Mouse (Mus musculus): ENCODE data around the gene Cdk2ap2.
"Not testable (repeated sequence)": the region's sequence is repeated elsewhere in the genome, so short reads cannot be mapped to it uniquely, and the experiment has no call there.

Gene Cdk2ap2

DNA sequence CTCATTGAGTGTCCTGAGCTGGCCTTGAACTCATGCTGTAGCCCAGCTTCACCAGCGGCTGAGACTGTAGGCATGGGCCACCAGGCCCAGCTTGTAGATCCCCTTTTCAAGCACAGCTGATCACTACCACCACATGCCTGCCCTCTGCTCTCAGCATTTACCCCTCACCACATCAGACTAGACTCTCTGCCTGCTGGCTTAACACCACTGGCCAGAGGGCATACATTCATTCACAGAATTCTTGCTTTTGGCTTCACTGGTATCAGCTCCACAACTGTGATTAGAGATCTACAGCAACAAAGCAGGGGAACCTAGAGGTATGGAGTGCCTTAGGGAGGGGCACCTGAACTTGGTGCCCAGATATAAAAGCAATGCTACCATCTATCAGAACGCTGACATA lies 23.5 kb downstream of the Cdk2ap2 start:
- DNase-seq: peak; percentile 53

DNA sequence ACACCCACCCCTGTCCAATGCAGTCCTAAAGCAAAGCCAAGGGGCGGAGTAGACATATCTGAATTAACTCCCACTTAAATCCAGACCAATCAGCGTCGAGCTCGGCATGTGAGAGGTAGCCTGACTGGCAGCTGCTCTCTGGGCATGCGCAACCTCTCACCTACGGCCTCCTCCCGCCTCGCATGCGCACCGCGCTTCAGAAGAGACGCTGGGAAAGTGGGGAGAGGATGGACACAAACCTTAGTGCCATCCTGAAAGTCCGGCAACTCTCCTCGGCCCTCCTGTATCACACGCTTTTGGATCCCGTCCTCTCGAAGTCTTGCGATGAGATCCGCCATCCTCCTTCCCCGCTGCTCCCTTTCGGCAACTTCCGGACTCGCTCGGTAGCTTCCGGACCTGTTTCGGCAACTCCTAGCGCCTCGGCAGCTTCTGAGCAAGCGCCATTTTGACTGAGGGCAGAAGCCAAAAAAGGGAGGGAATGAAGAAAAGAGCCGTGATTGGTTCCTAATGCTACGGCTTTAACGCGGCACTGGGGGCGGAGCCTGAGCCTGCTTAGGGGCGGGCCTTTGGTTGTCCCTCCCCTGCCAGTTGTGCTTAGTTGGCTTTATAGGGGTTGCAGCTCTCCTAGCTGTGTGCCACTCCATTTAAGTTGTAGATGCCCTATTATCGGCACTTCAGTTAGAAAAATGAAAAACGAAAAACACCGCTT lies 24.3 kb downstream of the Cdk2ap2 start:
- peak; percentile 98 for DNase-seq

DNA sequence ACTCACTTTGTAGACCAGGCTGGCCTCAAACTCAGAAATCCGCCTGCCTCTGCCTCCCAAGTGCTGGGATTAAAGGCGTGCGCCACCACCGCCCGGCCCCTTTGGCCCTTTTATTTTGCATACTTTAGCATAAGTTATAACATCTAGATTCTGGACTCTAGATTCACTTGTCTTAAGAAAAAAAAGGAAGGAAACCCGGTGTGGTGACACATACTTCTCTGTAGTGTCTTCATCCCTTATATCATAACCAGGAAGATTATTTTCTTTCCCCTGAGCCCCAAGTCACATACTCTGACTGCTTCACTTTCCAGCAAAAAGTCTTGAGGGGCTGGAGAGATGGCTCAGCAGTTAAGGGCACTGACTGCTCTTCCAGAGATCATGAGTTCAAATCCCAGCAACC lies 24.9 kb downstream of the Cdk2ap2 start:
- DNase-seq: peak; percentile 47

DNA sequence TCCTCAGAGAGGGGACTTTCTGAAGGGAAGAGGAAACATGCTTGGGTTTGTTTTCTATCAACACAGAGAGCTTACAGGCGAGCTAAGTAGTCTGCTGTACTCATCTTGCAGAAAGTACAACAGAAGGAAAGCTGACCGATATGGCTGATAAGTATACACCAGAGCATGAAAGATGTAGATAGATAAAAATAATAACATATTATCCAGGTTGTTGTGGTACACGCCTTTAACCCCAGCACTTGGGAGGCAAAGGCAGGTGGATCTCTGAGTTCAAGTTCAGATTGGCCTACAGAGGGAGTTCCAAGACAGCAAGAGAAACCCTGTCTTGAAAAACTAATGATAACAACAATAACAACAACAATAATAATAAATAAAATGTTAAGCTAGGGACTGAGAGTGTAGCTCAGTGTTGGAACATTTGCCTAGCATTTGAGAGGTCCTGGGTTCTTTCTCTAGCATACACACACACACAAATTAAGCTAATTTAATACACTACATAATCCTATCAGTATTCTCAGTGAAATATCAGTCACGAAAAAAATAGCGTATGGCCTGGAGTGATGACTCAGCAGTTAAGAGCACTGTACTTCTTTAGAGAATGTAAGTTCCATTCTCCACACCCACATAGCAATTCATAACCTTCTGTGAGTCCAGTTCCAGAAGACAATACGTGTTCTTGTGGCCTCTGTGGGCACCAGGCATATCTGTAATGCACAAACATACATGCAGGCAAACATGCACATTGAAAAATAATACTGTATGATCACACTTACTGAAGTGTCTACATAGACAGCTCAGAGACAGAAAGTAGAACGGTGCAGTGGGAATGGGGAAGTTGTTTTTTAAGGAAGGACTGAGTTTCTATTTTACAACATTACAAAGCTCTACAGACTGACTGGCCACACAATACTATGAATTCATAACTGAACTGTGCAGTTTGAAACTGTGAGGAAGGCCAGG lies 25.7 kb downstream of the Cdk2ap2 start:
- DNase-seq: no peak

DNA sequence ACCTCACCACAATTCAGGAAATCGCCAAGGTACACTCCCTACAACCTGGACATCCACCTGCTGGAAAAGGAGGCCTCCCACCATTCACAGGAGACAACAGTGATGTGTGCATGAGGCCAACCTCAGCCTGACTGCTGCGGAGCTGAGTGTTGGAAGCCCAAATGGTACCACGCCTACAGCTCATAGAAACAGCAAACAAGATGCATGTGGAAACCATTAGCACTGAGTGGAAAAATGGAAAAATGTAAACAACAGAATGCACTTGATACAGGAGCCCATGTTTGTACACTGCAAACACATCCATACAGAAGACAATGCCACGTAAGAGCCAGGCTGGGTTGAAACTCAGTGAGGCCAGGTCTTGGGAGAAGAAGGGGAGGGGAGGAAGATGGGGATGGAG lies 27.4 kb downstream of the Cdk2ap2 start:
- DNase-seq: peak; percentile 45

DNA sequence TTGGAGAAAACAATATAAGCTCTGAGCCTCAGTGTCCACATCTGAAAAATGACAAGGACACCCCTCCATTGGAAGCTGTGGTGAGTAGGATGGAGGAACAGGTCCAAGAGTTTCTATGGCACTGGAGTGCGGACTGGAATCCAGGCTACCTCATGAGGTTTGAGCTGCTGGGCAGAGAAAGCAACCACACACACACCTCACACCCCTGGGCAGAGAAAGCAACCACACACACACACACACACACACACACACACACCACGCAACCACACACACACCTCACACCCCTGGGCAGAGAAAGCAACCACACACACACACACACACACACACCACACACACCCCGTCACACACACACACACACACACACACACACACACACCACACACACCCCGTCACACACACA lies 28.3 kb downstream of the Cdk2ap2 start:
- peak; percentile 64 for DNase-seq

DNA sequence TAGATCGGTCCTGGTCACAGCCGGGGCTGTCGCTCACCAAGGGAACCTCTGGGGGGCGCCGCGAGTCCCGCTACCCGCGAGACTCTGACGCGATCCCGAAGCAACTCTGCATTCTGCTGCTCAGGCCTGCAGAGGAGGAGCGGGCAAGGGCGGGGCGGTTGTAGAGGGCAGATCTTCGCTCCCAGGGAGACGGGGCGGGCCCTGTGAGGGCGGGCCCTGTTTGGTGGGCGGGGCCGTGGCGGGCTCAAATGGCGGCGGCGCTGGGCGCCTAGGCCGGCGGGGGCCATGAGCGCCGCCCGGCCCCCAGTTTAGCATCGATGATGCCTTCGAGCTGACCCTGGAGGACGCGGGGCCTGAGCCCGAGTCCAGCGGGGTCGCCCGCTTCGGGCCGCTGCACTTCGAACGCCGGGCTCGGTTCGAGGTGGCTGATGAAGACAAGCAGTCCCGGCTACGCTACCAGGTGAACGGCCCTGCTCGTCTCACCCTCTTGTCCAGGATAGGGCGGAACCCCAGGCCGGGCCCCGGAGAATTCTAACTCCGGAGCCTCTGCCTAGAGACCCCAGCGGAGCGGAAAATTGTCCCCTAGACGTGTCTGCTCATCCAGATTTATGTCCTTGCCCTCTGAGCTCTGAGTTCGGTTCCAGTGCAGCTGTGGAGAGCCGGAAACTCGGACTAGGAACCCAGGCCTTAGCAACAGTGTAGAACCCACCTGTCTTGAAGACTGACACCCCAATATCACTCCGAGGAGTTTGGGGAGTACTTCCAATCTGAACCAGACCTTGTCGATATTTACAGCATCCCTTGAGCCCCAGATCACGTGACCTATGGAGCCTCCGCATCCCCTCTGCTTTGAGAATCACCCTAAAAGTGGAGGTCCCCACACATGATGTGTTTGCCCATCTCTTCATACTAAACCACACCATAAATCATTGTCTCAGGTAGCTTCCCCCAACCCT lies 29.0 kb downstream of the Cdk2ap2 start, which contains the start of gene Aip:
Aip (minus strand) TSS at position 118 of the 956 bp plus-strand sequence.
- DNase-seq: peak; percentile 99

DNA sequence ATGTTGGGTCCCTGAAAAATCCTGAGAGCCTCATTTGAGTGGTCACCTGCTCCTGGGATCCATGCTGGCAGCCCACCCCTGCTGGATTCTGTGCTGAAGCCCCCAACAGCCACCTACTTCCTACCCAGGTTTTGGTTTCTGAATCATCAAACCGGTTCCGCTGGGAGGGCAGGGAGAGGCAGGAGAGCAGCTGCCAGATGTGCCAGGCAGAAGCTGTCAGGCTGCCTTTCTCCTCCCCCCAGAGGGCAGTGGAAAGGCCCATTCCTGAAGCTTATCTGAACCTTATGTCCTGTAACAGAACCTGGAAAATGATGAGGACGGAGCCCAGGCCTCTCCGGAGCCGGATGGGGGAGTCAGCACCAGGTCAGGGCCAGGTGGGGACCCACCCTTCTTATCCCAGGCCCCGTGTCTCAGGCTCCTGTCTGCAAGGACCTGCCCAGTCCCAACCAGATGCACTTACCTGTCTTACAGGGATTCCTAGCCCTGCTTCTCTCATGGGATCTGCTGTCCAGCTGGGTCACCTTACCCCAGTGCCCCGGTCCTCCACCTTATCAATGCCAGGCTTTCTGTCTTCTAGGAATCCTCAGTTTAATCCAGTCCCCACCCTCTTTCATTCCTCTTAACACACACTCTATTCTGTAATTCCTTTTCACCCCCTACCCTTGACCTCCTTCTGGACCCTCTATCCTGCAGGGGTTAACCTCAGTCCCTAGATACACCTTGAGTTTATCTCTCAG lies 29.9 kb downstream of the Cdk2ap2 start:
- DNase-seq: peak; percentile 62

DNA sequence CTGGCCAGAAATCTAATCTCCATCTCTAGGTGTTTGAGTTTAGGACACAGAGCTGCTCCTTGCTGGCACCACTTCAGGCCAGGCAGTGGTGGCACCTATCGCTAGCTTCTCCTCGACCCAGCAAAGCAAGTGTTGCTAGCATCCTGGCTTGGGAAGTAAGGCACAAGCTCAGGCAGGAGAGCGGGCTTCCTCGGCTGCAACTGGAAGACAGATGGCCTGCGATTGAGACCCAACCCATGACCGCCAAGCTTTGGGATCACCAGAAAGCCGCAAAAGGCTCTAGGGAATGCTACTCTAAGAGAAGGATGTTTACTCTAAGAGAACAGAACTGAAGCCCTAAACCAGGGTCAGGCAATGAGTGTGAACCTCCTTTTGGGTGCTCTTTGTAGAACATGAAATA lies 32.5 kb downstream of the Cdk2ap2 start:
- DNase-seq: no peak

DNA sequence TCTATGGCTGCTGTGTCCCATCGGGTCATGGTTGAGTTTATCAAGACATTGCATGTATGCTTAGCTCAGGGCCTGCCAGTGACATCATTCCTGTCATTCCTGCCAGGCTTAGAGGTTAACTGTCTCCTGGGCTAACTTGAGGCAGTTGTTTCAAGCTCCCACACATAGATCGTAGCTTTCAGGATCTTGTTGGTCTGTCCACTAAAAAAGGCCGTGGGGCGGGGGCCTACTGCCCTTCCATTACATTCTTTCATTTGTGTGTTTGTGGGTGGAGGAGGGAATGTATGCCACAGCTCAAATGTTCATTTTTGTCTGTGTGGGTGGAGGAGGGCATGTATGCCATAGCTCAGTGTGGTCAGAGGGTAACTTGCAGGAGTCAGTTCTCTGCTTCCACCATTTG lies 33.1 kb downstream of the Cdk2ap2 start:
- no peak for DNase-seq

DNA sequence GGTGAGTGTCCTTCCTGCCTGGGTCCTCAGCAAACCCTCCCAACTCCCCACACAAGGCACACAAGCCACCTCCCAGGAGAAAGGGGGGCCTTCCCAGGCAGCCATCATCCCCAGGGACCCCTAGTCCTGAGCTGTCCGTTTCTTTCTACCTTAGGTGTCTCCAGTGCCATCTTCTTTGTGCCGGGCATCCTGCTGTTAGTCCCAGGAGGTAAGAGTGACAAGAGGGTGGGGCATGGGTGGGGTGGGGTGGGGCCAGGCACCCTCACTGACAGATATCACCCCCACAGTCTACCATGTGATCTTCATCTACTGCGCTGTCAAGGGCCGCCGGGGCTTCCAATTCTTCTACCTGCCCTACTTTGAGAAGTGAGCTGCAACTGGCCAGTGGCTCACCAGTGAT lies 34.1 kb downstream of the Cdk2ap2 start:
- DNase-seq: no peak

DNA sequence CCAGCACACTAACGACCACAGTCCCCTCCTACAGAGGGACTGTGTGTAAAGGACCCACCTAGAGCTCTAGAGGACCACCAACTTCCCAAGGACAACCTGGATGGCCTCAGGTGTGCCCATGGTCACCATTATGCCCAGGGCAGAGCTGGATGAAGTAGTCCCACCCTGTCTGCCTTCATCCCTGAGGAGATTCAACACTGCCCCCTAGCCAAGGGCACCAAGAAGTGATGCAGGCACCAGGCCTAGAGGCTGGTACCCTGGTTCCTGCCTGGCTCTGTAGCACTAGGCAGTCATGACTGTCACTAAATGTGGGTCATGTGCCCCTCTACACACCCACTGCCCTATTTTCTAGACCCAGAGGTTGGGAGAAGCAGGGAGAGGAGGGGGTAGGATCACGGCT lies 34.8 kb downstream of the Cdk2ap2 start:
- DNase-seq: no peak

DNA sequence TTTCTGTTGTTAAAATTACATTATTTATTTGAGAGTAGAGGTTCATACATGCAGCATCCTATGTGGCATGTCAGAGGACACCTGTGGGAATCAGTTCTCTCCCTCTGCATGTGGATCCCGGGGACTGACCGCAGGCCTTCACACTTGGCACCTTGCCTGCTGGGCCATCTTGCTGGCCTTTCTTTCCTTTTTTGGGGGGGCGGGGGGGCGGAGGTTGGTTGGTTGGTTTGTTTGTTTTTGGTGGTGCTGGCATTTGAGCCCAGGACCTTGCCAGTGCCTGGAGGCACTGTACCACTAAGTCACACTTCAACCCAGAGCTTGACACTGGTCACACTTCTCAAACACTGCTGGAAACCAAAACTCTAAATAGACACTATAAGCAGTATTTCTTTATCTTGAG lies 37.4 kb downstream of the Cdk2ap2 start:
- DNase-seq: no peak

DNA sequence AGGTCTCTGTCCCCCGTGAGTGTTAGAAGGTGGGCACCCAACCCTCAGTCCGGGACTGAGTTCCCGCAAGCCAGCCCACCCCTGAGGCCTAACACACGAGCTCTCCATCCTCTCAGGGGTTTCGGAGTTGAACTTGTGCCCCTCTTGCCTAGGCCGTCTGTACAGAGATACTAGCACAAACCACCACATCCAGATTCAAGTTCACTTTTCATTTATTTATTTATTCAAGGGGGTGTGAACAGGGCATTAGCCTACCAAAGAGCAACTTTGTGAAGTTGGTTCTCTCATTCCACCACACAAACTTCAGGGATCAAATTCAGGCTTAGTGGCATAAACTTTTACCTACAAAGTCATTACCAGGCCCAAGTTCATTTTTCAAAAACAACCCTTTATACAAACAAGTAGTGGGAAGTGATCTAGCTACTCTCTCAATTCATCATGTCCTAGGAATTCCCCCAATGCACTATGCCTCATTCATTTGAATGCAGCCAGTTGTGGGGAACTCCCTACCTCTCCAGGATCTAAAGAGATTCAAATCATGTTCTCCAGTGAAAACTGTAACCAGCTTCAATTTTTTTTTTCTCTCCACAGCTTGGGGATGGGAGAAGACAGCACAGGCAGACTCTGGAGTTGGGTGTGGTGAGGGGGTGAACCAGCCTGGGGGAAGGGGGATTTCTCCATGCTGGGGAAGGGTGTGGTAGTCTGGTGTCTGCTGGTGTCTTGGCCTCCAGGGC lies 38.4 kb downstream of the Cdk2ap2 start:
- not testable (repeated sequence) for DNase-seq

DNA sequence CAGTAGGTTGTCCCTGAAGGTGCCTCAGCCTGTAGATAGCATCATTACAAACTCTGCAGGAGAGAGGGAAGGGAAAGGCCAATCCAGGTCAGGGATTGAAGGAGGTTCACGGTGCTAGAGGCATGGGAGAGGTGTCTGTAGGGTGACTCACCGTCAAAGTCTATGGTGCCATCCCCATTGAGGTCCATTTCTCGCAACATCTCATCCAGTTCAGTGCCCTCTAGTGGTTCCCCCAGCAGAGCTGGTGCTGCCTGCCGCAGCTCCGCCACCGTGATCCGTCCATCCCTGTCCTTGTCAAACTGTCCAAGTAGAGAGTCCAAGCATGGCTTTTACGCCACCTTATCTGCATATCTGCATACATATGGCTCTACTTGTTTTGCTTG lies 39.0 kb downstream of the Cdk2ap2 start:
- DNase-seq: peak; percentile 26

DNA sequence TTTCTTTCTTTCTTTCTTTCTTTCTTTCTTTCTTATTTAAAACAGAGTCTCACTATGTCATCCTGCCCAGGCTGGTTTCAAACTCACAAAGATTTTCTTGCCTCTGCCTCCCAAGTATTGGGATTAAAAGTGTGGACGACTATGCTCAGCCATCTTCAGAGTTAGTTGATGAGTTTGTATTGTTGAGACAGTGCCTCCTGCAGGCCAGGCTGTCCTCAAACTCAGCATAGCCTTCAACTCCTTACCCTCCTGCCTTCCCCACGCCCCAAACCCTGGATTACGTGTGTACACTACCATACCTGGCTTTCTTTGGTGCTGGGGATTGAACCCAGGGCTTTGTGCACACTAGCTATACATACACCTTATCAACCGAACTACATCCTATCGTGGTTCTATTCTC lies 39.5 kb downstream of the Cdk2ap2 start:
- no peak for DNase-seq

DNA sequence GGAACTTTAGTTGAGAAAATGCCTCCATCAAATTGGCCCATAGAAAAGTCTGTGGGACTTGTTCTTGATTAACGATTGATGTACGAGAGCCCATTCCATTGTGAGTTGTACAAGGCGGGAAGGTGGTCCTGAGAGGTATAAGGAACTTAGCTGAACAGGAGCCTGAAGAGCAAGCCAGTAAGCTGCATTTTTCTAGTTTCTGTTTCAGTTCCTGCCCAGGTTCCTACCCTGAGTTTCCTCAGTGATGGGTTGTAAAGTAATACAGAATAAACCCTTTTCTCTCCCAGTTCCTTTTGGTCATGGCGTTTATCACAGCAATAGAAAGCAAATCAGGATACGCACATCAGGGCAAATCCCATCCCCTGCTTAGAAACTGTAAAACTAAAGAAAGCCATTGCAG lies 40.9 kb downstream of the Cdk2ap2 start:
- no peak for DNase-seq

DNA sequence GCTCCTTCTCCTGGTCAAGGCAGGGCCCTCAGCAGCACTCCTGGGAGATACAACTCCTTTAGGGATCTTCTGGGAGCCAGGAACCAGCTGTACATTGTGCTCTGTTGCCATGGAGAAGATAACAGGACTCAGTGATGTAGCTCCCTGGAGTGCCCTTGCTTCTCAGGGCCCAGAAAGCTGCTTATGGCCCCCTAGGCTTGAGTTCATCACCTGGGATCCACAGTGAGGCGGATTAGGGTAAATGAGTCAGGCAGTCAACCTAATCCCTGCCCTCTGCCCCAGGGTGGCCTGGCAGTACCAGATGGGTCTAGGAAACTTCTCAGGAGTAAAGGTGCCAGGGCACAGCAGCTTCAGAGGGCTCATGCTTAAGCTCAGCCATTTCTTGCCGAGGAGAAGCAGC lies 42.5 kb downstream of the Cdk2ap2 start, which contains the start of gene Gpr152:
Gpr152 (plus strand) TSS at position 342 of the 400 bp plus-strand sequence.
- no peak for DNase-seq

DNA sequence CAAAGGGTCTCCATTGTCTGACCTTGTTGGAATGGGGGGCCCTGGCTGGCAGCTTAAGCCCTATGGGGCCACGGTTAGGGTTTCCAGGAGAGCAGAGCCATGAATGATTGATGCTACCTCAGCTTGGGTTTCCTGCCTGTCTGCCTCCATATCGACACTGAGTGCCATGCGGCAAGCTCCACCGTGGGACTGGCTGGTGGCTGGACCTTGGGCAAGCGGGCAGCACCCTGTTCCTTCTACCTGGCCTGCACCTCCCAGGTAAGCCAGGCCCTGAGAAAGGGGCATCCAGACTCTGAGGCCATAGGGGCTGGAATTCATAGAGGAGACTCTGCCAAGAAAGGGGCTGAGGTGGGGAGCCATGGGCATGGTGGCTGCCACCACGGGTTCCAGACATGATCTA lies 43.2 kb downstream of the Cdk2ap2 start:
- no peak for DNase-seq

DNA sequence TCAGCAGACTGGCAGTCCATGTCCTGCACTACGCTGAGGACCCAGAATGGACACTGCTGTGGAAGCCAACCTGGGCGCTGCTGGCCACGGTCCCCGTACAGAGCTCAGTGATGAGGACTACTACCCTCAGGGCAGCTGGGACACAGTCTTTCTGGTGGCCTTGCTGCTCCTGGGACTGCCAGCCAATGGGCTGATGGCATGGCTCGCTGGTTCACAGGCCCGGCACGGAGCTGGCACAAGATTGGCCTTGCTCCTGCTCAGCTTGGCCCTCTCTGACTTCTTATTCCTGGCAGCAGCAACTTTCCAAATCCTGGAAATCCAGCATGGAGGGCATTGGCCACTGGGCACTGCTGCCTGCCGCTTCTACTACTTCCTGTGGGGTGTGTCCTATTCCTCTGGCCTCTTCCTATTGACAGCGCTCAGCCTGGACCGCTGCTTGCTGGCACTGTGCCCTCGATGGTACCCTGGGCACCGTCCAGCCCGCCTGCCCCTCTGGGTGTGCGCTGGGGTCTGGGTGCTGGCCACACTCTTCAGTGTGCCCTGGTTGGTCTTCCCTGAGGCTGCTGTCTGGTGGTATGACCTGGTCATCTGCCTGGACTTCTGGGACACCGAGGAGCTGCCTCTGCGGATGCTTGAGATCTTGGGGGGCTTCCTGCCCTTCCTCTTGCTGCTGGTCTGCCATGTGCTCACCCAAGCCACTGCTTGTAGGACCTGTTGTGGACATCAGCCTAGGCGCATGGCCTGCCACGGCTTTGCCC lies 45.6 kb downstream of the Cdk2ap2 start:
- peak; percentile 45 for DNase-seq
